Mouse (Mus musculus) heart, embryonic 13.5 days (tissue): Measurements from ENCODE around the gene Slc35e2. TPM values are rescaled to one million over a fixed set of nuclear protein-coding genes. Genes with fewer than 3 reads are reported as not detected.

Experiments used
- ATAC-seq: fragments of 200-750 bp; cut with Nextera tagmentation; 2 replicates; pipeline ENCODE4 v1.8.0; 2017; ENCODE audit warnings: moderate TSS enrichment; ENCODE audit not compliant: insufficient number of reproducible peaks, low FRiP score, low TSS enrichment; ENCODE audit errors: extremely low read depth
- H3K27ac ChIP-seq: fragments of 300-500 bp; sonication (generic); replicated peaks from 2 replicates; pipeline ENCODE4 v1.5.1; 2015; ENCODE audit warnings: moderate library complexity, mild to moderate bottlenecking, inconsistent platforms
- H3K27me3 ChIP-seq: fragments of 300-500 bp; sonication (generic); replicated peaks from 2 replicates; pipeline ENCODE4 v1.6.1; 2015; ENCODE audit warnings: mild to moderate bottlenecking, inconsistent platforms
- H3K36me3 ChIP-seq: fragments of 300-500 bp; sonication (generic); 2 replicates; pipeline ENCODE4 v1.6.1; 2015; ENCODE audit warnings: mild to moderate bottlenecking, inconsistent platforms
- H3K4me1 ChIP-seq: fragments of 300-500 bp; sonication (generic); 2 replicates; pipeline ENCODE4 v1.6.1; 2015; ENCODE audit warnings: inconsistent platforms
- H3K4me2 ChIP-seq: fragments of 300-500 bp; sonication (generic); 2 replicates; pipeline ENCODE4 v1.6.1; 2015; ENCODE audit warnings: inconsistent platforms, mild to moderate bottlenecking, moderate library complexity
- H3K4me3 ChIP-seq: fragments of 300-500 bp; sonication (generic); 2 replicates; pipeline ENCODE4 v1.5.1; 2015; ENCODE audit warnings: moderate library complexity, mild to moderate bottlenecking, inconsistent platforms
- H3K9ac ChIP-seq: fragments of 300-500 bp; sonication (generic); 2 replicates; pipeline ENCODE4 v1.6.1; 2015; ENCODE audit warnings: inconsistent platforms, mild to moderate bottlenecking, moderate library complexity
- H3K9me3 ChIP-seq: fragments of 300-500 bp; sonication (generic); 2 replicates; pipeline ENCODE4 v1.6.1; 2016; ENCODE audit warnings: inconsistent platforms
- WGBS: fragments of 180-500 bp; shearing (Covaris S2); methylation state at CpG from one replicate; pipeline ENCODE4 v1.1.7; 2015; ENCODE audit warnings: mixed read lengths; 5-methylcytosine and 5-hydroxymethylcytosine counted together
- polyA plus RNA-seq: library from polyadenylated mRNA; unstranded; fragments of >200 nt; fragmentation: Nextera tagmentation; extraction: Ambion mirVana; gene quantifications from 2 replicates; pipeline ENCODE4 v1.2.1, GENCODE M21; 2015

Slc35e2 gene
- 5.7 and 6.2 TPM in 2 replicates for polyA plus RNA-seq

DNA sequence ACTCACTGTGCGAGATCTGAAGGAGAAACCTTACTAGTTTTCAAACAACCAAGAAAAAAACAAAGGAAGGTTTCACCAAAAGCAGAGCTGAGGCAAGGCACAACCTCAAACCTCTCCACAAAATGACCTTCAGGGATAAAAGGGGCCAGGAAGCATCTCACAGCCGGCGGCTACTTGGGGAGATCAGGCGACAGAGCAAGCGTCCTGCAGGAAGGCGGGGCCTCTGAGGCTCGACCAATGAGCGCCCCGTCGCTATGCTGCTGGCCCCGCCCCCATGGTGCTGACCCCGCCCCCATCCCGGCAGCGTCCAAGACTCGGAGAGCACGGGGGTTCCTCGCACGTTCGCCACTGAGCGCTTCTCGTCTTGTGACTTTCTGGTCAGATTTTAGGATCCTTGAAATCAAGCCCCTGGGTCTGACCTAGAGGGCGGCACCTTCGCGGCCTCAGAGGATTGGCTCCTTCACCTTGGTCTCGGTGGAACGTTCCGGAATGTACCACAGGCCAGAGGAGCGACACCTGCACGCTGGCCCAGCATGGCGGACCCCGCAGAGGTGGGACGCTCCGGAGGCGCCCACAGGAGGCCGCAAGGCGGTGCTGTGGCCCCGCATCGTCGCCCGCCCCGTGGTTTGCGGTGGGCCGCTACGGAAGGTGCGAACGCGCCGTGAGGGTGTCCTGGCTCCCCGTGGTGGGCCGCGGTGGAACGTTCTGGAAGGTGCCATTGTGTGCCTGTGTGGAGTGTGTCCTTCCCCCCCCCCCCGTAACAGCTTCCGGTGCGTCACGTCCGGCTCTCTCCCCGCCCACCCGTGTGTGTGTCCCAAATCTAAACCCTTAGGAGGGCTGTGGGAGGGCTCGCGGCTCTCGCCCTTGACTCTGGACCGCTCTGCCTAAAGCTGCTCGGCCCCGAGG, at the start of gene Slc35e2:
Gene Slc35e2, plus strand, starts transcription at position 326 of the 906 bp plus-strand sequence.
- peaks cover 35% of the 10 kb centered on the region for H3K36me3 ChIP-seq
- no peaks in the 10 kb centered on the region for H3K9me3 ChIP-seq
- peak within 1 kb of the TSS; percentile 98 for H3K4me3 ChIP-seq
- peak; percentile 92 for ATAC-seq
- H3K27ac ChIP-seq, result peak within 1 kb of the TSS; percentile 97
- H3K4me1 ChIP-seq, result peaks cover 17% of the 10 kb centered on the region
- no peaks in the 10 kb centered on the region for H3K27me3 ChIP-seq
- WGBS, result under 1% methylated on average over 65 of the region's 65 CpGs
- peak within 1 kb of the TSS; percentile 96 for H3K9ac ChIP-seq
- peak within 1 kb of the TSS; percentile 96 for H3K4me2 ChIP-seq

- no peak overlapping the region for H3K4me2 ChIP-seq
- peaks cover 98% of the 10 kb centered on the region for H3K36me3 ChIP-seq
- no peak overlapping the region for H3K9ac ChIP-seq
- H3K9me3 ChIP-seq, result no peaks in the 10 kb centered on the region
- H3K27me3 ChIP-seq, result no peaks in the 10 kb centered on the region
- H3K4me1 ChIP-seq, result no peaks in the 10 kb centered on the region
- no peak overlapping the region for H3K27ac ChIP-seq
- H3K4me3 ChIP-seq, result no peak overlapping the region
- 90% methylated on average over 6 of the region's 6 CpGs for WGBS
- no peak for ATAC-seq
These were observed 48.2 kb upstream of the Slc35e2 start for GRCm38 (mm10) chr4:155552917-155553532.

DNA sequence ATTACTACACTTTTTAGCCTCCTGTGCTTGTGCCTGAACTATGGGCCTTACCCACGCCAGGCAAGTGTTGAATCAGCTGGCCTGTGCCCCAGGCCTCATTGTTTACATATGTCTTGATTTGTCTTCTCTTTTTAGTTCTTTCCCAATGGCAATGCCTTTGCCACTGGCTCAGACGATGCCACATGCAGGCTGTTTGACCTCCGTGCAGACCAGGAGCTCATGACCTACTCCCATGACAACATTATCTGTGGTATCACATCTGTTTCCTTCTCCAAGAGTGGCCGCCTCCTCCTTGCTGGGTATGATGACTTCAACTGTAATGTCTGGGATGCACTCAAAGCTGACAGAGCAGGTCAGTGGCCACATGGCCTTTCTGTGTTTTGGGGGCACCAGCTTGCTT, 46.3 kb upstream of the Slc35e2 start:
- no peak overlapping the region for H3K9ac ChIP-seq
- H3K27me3 ChIP-seq, result no peaks in the 10 kb centered on the region
- no peak overlapping the region for H3K27ac ChIP-seq
- H3K4me3 ChIP-seq, result no peak overlapping the region
- peaks cover 13% of the 10 kb centered on the region for H3K4me1 ChIP-seq
- H3K36me3 ChIP-seq, result peaks cover 99% of the 10 kb centered on the region
- H3K9me3 ChIP-seq, result no peaks in the 10 kb centered on the region
- 54% methylated on average over 4 of the region's 4 CpGs for WGBS
- no peak for ATAC-seq
- H3K4me2 ChIP-seq, result no peak overlapping the region

DNA sequence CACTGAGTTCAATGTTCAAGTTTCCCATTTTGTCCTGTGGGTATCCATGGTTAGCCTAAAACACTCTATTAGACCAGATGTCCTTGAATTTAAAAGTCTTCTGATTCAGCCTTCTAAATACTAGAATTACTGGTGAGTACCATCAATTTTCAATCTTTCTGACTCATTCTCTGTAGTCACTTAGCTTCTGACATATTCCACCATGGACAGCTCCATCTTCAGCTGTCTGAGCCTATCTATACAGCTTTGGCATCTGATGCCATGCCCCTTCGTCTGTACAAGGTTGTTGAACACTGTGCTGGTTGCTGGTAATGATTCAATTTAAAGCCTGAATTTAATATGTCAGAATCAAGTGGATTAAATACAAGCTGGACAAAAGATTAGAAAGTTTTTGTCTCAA, 45.8 kb upstream of the Slc35e2 start:
- H3K4me3 ChIP-seq, result no peak overlapping the region
- no peak overlapping the region for H3K4me2 ChIP-seq
- no peaks in the 10 kb centered on the region for H3K27me3 ChIP-seq
- WGBS, result 43% methylated on average over 1 of the region's 1 CpGs
- H3K36me3 ChIP-seq, result peaks cover 100% of the 10 kb centered on the region
- no peak overlapping the region for H3K9ac ChIP-seq
- H3K27ac ChIP-seq, result no peak overlapping the region
- no peaks in the 10 kb centered on the region for H3K9me3 ChIP-seq
- no peak for ATAC-seq
- peaks cover 19% of the 10 kb centered on the region for H3K4me1 ChIP-seq

- Histone ChIP-seq H3K27me3 (no peaks in the 10 kb centered on the region), H3K4me1 (peaks cover 45% of the 10 kb centered on the region), H3K36me3 (peaks cover 68% of the 10 kb centered on the region)
These were observed 41.8 kb upstream of the Slc35e2 start for GRCm38 (mm10) chr4:155559454-155559853.

GRCm38 (mm10) chr4:155560932-155561331, 40.3 kb upstream of the Slc35e2 start:
- Histone ChIP-seq H3K4me1 (peaks cover 58% of the 10 kb centered on the region), H3K27me3 (no peaks in the 10 kb centered on the region), H3K27ac (peak overlapping the region; percentile 93), H3K9me3 (no peaks in the 10 kb centered on the region), H3K4me2 (no peak overlapping the region), H3K36me3 (peaks cover 53% of the 10 kb centered on the region), H3K9ac (peak overlapping the region; percentile 42; the same call in 1 of the 2 replicates), H3K4me3 (no peak overlapping the region)
- no peak for ATAC-seq
- WGBS, result 46% methylated on average over 2 of the region's 2 CpGs

More at GRCm38 (mm10) chr4:155559454-155559853, 41.8 kb upstream of the Slc35e2 start:
- Histone ChIP-seq H3K9ac (no peak overlapping the region), H3K27ac (no peak overlapping the region), H3K4me2 (no peak overlapping the region), H3K9me3 (no peaks in the 10 kb centered on the region), H3K4me3 (no peak overlapping the region)
- 53% methylated on average over 6 of the region's 6 CpGs for WGBS
- no peak for ATAC-seq

GRCm38 (mm10) chr4:155561661-155562442, 39.4 kb upstream of the Slc35e2 start, which contains the start of gene Nadk:
TSS of gene Nadk (plus strand) at chr4:155562378.
- 66% methylated on average over 7 of the region's 7 CpGs for WGBS
- H3K4me3 ChIP-seq, result peak within 1 kb of the TSS; percentile 78
- H3K36me3 ChIP-seq, result peaks cover 44% of the 10 kb centered on the region
- H3K27me3 ChIP-seq, result no peaks in the 10 kb centered on the region
- no peak for ATAC-seq
- H3K27ac ChIP-seq, result peak within 1 kb of the TSS; percentile 93
- H3K4me2 ChIP-seq, result peak within 1 kb of the TSS; percentile 83
- peaks cover 64% of the 10 kb centered on the region for H3K4me1 ChIP-seq
- H3K9me3 ChIP-seq, result no peaks in the 10 kb centered on the region
- H3K9ac ChIP-seq, result peak within 1 kb of the TSS; percentile 73

GRCm38 (mm10) chr4:155562725-155563399, 38.4 kb upstream of the Slc35e2 start:
- peak overlapping the region; percentile 93 for H3K27ac ChIP-seq
- WGBS, result 2% methylated on average over 19 of the region's 19 CpGs
- peaks cover 34% of the 10 kb centered on the region for H3K36me3 ChIP-seq
- peak overlapping the region; percentile 73 for H3K9ac ChIP-seq
- H3K4me3 ChIP-seq, result peak overlapping the region; percentile 78
- no peaks in the 10 kb centered on the region for H3K9me3 ChIP-seq
- H3K27me3 ChIP-seq, result no peaks in the 10 kb centered on the region
- no peak; the same call in 1 of the 2 replicates for ATAC-seq
- H3K4me1 ChIP-seq, result peaks cover 64% of the 10 kb centered on the region
- H3K4me2 ChIP-seq, result peak overlapping the region; percentile 83

DNA sequence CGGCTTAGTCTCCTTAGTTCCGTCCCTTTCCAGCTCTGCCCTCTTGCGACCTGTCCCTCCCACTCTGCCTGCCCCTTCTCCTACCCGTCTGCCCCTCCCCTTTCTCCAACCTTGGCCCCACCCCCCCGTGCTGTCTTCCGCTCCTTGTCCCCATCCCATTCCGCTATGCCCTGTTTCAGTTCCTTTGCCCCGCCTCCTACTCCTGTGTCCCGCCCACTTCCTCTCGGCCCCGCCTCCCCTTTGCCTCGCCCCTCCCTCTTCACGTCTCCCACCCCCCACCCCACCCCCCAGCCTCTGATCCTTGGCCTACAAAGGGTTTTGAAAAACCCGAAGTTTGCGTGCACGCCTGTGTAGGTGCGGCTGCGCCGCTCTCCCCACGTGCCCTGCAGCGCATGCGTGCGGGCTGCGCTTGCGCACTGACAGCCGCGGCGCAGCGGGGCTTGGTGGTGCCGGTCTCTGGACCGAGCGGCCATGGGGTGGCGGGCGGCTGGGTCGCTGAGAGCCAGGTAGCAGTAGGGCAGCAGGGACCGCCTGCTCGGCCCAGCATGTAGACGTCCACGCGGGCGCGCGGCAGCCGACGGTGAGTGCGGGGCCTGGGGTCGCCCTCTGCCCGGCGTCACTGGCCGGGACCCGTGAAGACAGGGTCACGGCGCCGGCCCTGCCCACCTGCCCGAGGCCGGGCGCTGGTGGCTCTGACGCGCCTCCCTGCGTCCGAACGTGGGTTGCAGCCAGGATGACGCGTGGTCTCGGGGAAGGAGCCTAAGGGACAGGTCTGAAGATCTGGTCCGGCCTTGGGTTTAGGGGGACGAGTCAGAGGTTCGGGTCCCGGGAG, 37.6 kb upstream of the Slc35e2 start:
- ATAC-seq, result peak; percentile 94
- Histone ChIP-seq H3K4me1 (peaks cover 65% of the 10 kb centered on the region), H3K36me3 (peaks cover 26% of the 10 kb centered on the region), H3K27me3 (no peaks in the 10 kb centered on the region), H3K27ac (peak overlapping the region; percentile 93), H3K4me3 (peak overlapping the region; percentile 78), H3K4me2 (peak overlapping the region; percentile 83), H3K9ac (peak overlapping the region; percentile 85), H3K9me3 (no peaks in the 10 kb centered on the region)
- WGBS, result under 1% methylated on average over 68 of the region's 69 CpGs
